15 mouse cellular contexts compared by ENCODE assay signal in genomic region chr12:29657061-29657460, GRCm38 (mm10).
A peak's percentile ranks its signal among the peaks of the same experiment; 100 is the strongest.
DNase-seq lines count a peak whose midpoint lies in the region; ATAC-seq lines count a peak whose summit lies in the region.
"Had no signal": no experiment of that assay in that cellular context is flagged by ENCODE, and none has a peak within 500 bp of the region (broad histone marks: within the 10 kb centered on the region; RNA-seq: fewer than 3 reads in every experiment).

No protein-coding gene starts in this region.

- H3K27ac ChIP-seq in kidney, embryonic 15.5 days = no peak overlapping the region
- peak overlapping the region; percentile 81 for H3K27ac ChIP-seq in midbrain, embryonic 15.5 days
- H3K27ac ChIP-seq: embryonic facial prominence, embryonic 15.5 days; limb, embryonic 10.5 days had no signal

- intact Hi-C loops in gastrocnemius, postnatal 36 days (cut with DNase I) = no loop called here

- H3K9me3 ChIP-seq in kidney, embryonic 15.5 days (replicated peaks) = no peaks in the 10 kb centered on the region
- H3K9me3 ChIP-seq in midbrain, embryonic 15.5 days = no peaks in the 10 kb centered on the region
- H3K9me3 ChIP-seq: embryonic facial prominence, embryonic 15.5 days; heart, embryonic 12.5 days; limb, embryonic 10.5 days had no signal

- no peaks in the 10 kb centered on the region for H3K36me3 ChIP-seq in kidney, embryonic 15.5 days
- 0 out of 2 replicates have a peak, but pooled peaks cover 2% of the 10 kb centered on the region for H3K36me3 ChIP-seq in midbrain, embryonic 15.5 days (replicated peaks)
- H3K36me3 ChIP-seq: embryonic facial prominence, embryonic 15.5 days; heart, embryonic 12.5 days; limb, embryonic 10.5 days had no signal

- DNase-seq in cerebellum, postnatal 14 days = peak; percentile 72 to 74
- DNase-seq in cerebellum, adult 8-10 months = no peak
- DNase-seq in kidney, postnatal 14 days = peak; percentile 2
- peak; percentile 68 for DNase-seq in MN1 (ENCODE audit: low spot score)
- no peak for DNase-seq in gastrocnemius, postnatal 36 days
- no peak for DNase-seq in testis, postnatal 14 days (ENCODE audit: low spot score)
- DNase-seq: adrenal gland, postnatal 25 days; right cerebral cortex, postnatal 25 days; thymus, postnatal 25 days had no signal

- no peak for ATAC-seq in kidney, embryonic 15.5 days (replicated peaks; ENCODE audit: low FRiP score)
- no peak for ATAC-seq in midbrain, embryonic 15.5 days (replicated peaks)
- ATAC-seq: inflammation-experienced regulatory T-cells, adult 6 months had no signal

- no peak overlapping the region for H3K4me3 ChIP-seq in kidney, embryonic 15.5 days (replicated peaks)
- no peak overlapping the region for H3K4me3 ChIP-seq in midbrain, embryonic 15.5 days
- H3K4me3 ChIP-seq: embryonic facial prominence, embryonic 15.5 days; heart, embryonic 12.5 days; limb, embryonic 10.5 days had no signal

- no peaks in the 10 kb centered on the region for H3K27me3 ChIP-seq in kidney, embryonic 15.5 days
- H3K27me3 ChIP-seq in midbrain, embryonic 15.5 days (replicated peaks) = no peaks in the 10 kb centered on the region
- H3K27me3 ChIP-seq: embryonic facial prominence, embryonic 15.5 days had no signal

- no peak overlapping the region for H3K4me2 ChIP-seq in kidney, embryonic 15.5 days
- H3K4me2 ChIP-seq in midbrain, embryonic 15.5 days = no peak overlapping the region
- H3K4me2 ChIP-seq: embryonic facial prominence, embryonic 15.5 days; heart, embryonic 12.5 days had no signal

- WGBS in kidney, embryonic 15.5 days = 67% methylated on average over 3 of the region's 3 CpGs
- WGBS in midbrain, embryonic 15.5 days = 55% methylated on average over 3 of the region's 3 CpGs

- no peaks in the 10 kb centered on the region for H3K4me1 ChIP-seq in kidney, embryonic 15.5 days
- peaks cover 48% of the 10 kb centered on the region for H3K4me1 ChIP-seq in midbrain, embryonic 15.5 days
- H3K4me1 ChIP-seq: embryonic facial prominence, embryonic 15.5 days; limb, embryonic 10.5 days had no signal

- no peak overlapping the region for H3K9ac ChIP-seq in kidney, embryonic 15.5 days
- H3K9ac ChIP-seq in midbrain, embryonic 15.5 days = no peak overlapping the region; the same call in 1 of the 2 replicates
- H3K9ac ChIP-seq: embryonic facial prominence, embryonic 15.5 days; heart, embryonic 12.5 days had no signal

Comparison
In these comparisons a context has a peak if more than half of its experiments do, and no peak if none do; other contexts are left out.
1. DNase-seq: peak in cerebellum, postnatal 14 days (2 of 2), kidney, postnatal 14 days (single experiment) and MN1 (single experiment); none in cerebellum, adult 8-10 months (single experiment), gastrocnemius, postnatal 36 days (0 of 2) and testis, postnatal 14 days (single experiment).